Mouse (Mus musculus): ENCODE data around the gene Grik4. TPM values are rescaled to one million over a fixed set of nuclear protein-coding genes. Genes with fewer than 3 reads are reported as not detected.

Grik4 gene
- polyA plus RNA-seq, 1 experiment = 0.35 TPM

DNA sequence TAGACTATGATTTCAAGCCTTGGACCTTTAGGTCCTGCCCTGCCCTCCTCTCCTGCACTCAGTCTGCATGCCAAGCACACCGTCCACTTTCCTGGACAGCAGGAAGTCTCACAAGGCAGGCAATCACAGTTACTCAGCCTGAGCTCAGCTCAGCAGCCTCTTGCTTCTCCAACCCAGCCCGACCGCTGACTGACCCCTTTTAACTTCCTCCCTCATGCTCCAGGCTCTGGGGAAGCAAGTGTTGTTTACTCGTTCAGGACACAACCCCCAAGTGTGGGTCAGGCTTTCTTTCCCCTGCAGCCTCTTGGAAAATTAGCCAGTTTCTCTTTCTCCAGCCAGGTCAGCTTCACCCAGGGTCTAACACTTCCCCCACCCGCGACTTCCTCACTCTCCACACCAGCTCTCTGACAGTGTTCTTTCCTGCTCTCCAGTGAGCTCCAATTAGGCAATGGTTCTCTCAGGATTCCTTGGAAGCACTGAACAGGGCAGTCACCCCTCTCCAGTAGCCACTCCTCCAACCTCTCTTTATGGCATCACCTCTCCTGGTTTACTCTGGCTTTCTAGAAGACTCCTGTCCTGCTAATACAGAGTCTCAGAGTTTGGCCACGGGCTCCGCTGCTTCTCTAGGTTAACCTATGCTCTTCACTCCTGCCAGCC is 35.5 kb downstream of the Grik4 start:
- no peak overlapping the region for H3K4me3 ChIP-seq (ENCODE audit: low read depth, low read length)
- WGBS = 50% methylated on average over 8 of the region's 8 CpGs
- no peak for TF ChIP-seq POLR2A (IDR thresholded peaks at IDR 0.05; ENCODE audit: low read depth, low read length)
- no peak for TF ChIP-seq CTCF (IDR thresholded peaks at IDR 0.05; ENCODE audit: extremely low read depth, insufficient read length, insufficient replicate concordance, low read depth, low read length)
- H3K4me1 ChIP-seq (ENCODE audit: control insufficient read depth, insufficient read depth, insufficient read length, low read length) = peaks cover 2% of the 10 kb centered on the region; the same call in 1 of the 2 replicates
- no peaks in the 10 kb centered on the region for H3K27me3 ChIP-seq (ENCODE audit: control insufficient read depth, insufficient read depth, low read length)
- no peaks in the 10 kb centered on the region for H3K36me3 ChIP-seq (ENCODE audit: control insufficient read depth, insufficient read depth, low read length)
- H3K27ac ChIP-seq (ENCODE audit: insufficient read depth, low read depth, low read length) = peak overlapping the region; percentile 36

DNA sequence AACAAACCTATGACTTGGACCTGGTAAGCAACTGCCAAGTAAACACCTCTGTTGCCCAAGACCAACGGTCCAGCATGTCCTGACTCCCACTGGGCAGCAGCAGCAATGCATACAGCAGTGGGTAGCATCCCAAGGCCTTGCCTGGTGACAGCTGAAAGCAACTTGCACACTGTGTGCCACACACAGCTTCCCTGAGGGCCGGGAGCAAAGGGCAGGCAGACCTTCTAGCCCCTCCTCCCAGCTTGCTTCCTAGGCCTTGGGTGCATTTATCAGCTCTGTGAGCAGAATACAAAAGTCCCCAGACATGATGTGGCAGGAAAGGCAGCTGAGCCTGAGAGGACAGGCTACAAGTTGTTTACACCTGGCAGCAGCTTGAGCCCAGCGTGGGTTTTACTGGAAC is 37.3 kb downstream of the Grik4 start:
- Histone ChIP-seq H3K4me3 (ENCODE audit: low read depth, low read length) (no peak overlapping the region), H3K27ac (ENCODE audit: insufficient read depth, low read depth, low read length) (no peak overlapping the region), H3K27me3 (ENCODE audit: control insufficient read depth, insufficient read depth, low read length) (no peaks in the 10 kb centered on the region), H3K36me3 (ENCODE audit: control insufficient read depth, insufficient read depth, low read length) (no peaks in the 10 kb centered on the region), H3K4me1 (ENCODE audit: control insufficient read depth, insufficient read depth, insufficient read length, low read length) (peaks cover 2% of the 10 kb centered on the region; the same call in 1 of the 2 replicates)
- no peak for TF ChIP-seq CTCF (IDR thresholded peaks at IDR 0.05; ENCODE audit: extremely low read depth, insufficient read length, insufficient replicate concordance, low read depth, low read length)
- TF ChIP-seq POLR2A (IDR thresholded peaks at IDR 0.05; ENCODE audit: low read depth, low read length) = no peak
- WGBS = 24% methylated on average over 3 of the region's 3 CpGs

DNA sequence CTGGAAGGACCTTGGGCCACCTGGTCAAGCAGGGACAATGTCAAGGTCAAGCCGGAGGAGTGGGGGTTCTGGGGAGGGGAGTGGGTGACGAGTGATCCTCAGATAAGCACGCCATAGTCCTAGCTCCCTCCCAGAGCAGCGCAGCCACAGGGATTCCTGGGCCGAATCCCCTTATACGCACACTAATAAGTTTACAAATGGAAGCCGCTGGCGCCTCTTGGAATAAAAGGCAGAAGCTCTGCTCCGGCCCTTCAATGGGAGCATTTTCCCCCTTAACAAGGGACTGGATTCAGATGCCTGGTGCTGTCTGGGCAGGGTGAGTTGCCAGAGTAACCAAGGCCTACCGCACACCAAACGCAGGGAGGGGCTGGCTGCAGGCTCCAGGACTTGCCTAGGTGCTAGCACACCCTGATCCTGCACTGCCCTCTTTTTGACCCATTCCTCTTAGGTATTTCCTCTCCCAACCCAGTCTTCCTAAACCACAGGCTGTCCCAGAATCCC is 46.2 kb downstream of the Grik4 start:
- Histone ChIP-seq H3K27ac (ENCODE audit: insufficient read depth, low read depth, low read length) (no peak overlapping the region), H3K4me3 (ENCODE audit: low read depth, low read length) (peak overlapping the region; percentile 58; the same call in 1 of the 2 replicates), H3K27me3 (ENCODE audit: control insufficient read depth, insufficient read depth, low read length) (peaks cover 11% of the 10 kb centered on the region), H3K4me1 (ENCODE audit: control insufficient read depth, insufficient read depth, insufficient read length, low read length) (peaks cover 6% of the 10 kb centered on the region), H3K36me3 (ENCODE audit: control insufficient read depth, insufficient read depth, low read length) (no peaks in the 10 kb centered on the region)
- TF ChIP-seq CTCF (IDR thresholded peaks at IDR 0.05; ENCODE audit: extremely low read depth, insufficient read length, insufficient replicate concordance, low read depth, low read length) (no peak), POLR2A (IDR thresholded peaks at IDR 0.05; ENCODE audit: low read depth, low read length) (no peak)
- WGBS = 52% methylated on average over 11 of the region's 11 CpGs

DNA sequence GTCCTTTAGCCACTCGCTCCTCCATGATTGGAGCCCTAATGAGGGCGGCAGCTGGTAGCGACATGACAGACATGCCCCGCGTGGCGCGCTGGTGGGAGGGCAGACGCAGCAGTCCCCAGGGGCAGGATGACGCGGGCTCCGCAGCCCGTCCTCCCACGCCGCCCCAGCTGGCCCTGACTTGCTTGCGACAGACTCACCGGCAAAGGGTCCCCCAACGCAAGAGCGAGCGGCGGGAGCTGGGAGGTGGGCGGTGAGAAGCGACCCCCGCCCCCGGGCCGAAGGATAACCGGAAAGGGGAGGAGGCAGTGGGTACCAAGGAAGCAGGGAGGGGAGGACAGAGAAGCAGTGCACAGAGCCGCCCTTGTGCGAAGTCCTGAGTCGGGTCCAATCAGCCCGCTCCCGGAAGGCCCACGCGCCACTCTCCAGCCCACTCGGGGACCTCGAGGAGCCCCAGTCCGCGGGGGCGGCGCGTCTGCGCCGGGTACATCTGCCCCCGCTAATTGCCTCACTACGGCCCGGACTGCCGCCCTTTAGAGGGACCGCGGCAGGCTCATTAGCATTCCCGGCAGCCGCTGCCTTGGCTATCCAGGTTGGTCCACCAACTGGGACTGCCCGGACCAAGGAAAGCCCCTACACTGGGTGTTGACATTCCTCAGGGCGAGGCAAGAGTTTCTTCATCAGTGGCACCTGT is 46.8 kb downstream of the Grik4 start:
- Histone ChIP-seq H3K4me3 (ENCODE audit: low read depth, low read length) (peak overlapping the region; percentile 58), H3K36me3 (ENCODE audit: control insufficient read depth, insufficient read depth, low read length) (no peaks in the 10 kb centered on the region)
- 1% methylated on average over 52 of the region's 52 CpGs for WGBS

DNA sequence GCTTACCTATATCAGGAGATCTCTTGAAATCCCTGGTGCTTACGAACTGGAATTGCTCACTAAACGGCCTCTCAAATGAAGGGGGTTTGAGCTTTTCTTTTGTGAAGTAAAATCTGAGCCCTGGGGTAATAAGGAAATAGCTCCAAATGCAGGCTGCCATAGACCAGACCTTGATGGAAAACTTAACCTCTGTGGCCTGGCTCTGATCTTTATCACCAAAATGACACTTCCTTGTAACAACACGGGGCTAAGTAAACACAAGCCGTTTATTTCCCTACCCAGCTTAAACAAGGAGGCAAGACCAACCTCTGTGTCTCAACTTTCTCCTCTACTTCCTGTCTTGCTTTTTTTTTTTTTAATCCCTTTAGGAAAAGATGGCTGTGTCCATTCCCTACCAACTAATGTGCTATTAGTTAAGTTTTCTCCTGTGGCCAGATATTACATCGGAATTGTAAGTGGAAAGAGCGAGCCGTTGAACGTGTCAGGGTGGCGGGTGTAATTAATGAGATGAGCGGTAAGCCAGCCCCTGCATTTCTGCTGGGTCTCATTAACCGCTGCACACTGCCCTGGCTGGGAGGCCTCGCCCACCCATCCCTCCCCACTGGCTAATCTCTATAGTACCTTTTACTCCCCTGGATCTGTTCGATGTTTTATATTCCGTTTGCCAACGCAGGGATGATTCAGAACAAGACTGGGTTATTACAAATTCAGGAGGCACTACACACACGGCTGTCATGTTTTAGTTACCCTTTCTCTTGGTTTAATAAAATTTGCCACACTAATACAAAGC is 47.7 kb downstream of the Grik4 start:
- Histone ChIP-seq H3K4me1 (ENCODE audit: control insufficient read depth, insufficient read depth, insufficient read length, low read length) (peaks cover 6% of the 10 kb centered on the region), H3K4me3 (ENCODE audit: low read depth, low read length) (0 out of 2 replicates have a peak overlapping the region, but pooled peaks have one; percentile 10), H3K27ac (ENCODE audit: insufficient read depth, low read depth, low read length) (no peak overlapping the region), H3K36me3 (ENCODE audit: control insufficient read depth, insufficient read depth, low read length) (no peaks in the 10 kb centered on the region), H3K27me3 (ENCODE audit: control insufficient read depth, insufficient read depth, low read length) (peaks cover 11% of the 10 kb centered on the region)
- TF ChIP-seq CTCF (IDR thresholded peaks at IDR 0.05; ENCODE audit: extremely low read depth, insufficient read length, insufficient replicate concordance, low read depth, low read length) (no peak), POLR2A (IDR thresholded peaks at IDR 0.05; ENCODE audit: low read depth, low read length) (no peak)
- 5% methylated on average over 16 of the region's 16 CpGs for WGBS

More for the DNA sequence above, 46.8 kb downstream of the Grik4 start:
- no peak overlapping the region for H3K27ac ChIP-seq (ENCODE audit: insufficient read depth, low read depth, low read length)
- peaks cover 11% of the 10 kb centered on the region for H3K27me3 ChIP-seq (ENCODE audit: control insufficient read depth, insufficient read depth, low read length)
- H3K4me1 ChIP-seq (ENCODE audit: control insufficient read depth, insufficient read depth, insufficient read length, low read length) = peaks cover 6% of the 10 kb centered on the region
- no peak for TF ChIP-seq CTCF (IDR thresholded peaks at IDR 0.05; ENCODE audit: extremely low read depth, insufficient read length, insufficient replicate concordance, low read depth, low read length)
- TF ChIP-seq POLR2A (IDR thresholded peaks at IDR 0.05; ENCODE audit: low read depth, low read length) = no peak

DNA sequence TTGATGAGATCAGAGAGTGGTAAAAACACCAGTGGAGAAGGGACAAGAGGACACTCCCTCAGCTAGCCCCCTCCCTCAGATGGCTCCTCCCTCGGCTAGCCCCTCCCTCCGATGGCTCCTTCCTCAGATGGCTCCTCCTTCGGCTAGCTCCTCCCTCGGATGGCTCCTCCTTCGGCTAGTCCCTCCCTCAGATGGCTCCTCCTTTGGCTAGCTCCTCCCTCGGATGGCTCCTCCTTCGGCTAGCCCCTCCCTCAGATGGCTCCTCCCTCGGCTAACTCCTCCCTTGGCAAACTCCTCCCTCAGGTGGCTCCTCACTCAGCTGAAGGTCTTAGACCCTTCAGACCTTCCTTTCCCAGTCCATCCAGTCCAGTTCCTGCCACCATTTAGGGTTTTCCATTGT is 51.5 kb downstream of the Grik4 start:
- 83% methylated on average over 8 of the region's 8 CpGs for WGBS
- TF ChIP-seq POLR2A (IDR thresholded peaks at IDR 0.05; ENCODE audit: low read depth, low read length) = no peak
- Histone ChIP-seq H3K4me3 (ENCODE audit: low read depth, low read length) (no peak overlapping the region), H3K36me3 (ENCODE audit: control insufficient read depth, insufficient read depth, low read length) (no peaks in the 10 kb centered on the region), H3K27me3 (ENCODE audit: control insufficient read depth, insufficient read depth, low read length) (peaks cover 7% of the 10 kb centered on the region), H3K27ac (ENCODE audit: insufficient read depth, low read depth, low read length) (no peak overlapping the region), H3K4me1 (ENCODE audit: control insufficient read depth, insufficient read depth, insufficient read length, low read length) (peaks cover 6% of the 10 kb centered on the region)

DNA sequence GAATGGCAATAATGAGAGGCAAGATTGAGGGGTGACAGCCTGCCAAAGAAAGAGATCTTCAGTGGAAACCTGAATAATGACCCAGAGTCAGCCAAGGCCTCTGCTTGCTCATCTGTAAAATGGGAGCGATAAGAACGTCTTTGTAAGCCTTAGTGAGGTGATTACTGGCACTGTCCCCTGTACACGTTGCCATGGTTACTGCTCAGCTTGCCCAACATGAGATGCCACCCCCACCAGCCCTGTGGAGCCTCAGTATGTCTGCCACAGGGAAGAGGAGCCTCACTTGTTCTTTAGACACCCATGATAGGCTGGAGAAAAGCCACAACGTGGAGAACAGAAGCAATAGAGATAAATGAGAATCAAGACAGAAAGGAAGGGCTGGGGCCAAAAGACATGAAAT is 56.4 kb downstream of the Grik4 start:
- no peak for TF ChIP-seq POLR2A (IDR thresholded peaks at IDR 0.05; ENCODE audit: low read depth, low read length)
- TF ChIP-seq CTCF (IDR thresholded peaks at IDR 0.05; ENCODE audit: extremely low read depth, insufficient read length, insufficient replicate concordance, low read depth, low read length) = no peak
- no peak overlapping the region for H3K27ac ChIP-seq (ENCODE audit: insufficient read depth, low read depth, low read length)
- H3K36me3 ChIP-seq (ENCODE audit: control insufficient read depth, insufficient read depth, low read length) = no peaks in the 10 kb centered on the region
- 81% methylated on average over 4 of the region's 4 CpGs for WGBS
- no peaks in the 10 kb centered on the region for H3K27me3 ChIP-seq (ENCODE audit: control insufficient read depth, insufficient read depth, low read length)
- H3K4me1 ChIP-seq (ENCODE audit: control insufficient read depth, insufficient read depth, insufficient read length, low read length) = no peaks in the 10 kb centered on the region
- no peak overlapping the region for H3K4me3 ChIP-seq (ENCODE audit: low read depth, low read length)
